Mouse (Mus musculus) midbrain, embryonic 11.5 days (tissue): ENCODE data around the gene Taar7f. TPM values are rescaled to one million over a fixed set of nuclear protein-coding genes. Genes with fewer than 3 reads are reported as not detected.
A peak's percentile ranks its signal among the peaks of the same experiment; 100 is the strongest.
"Not testable (repeated sequence)": the region's sequence is repeated elsewhere in the genome, so short reads cannot be mapped to it uniquely, and the experiment has no call there.

Experiments
- ATAC-seq: fragments of 200-750 bp; cut with Nextera tagmentation; 2 replicates; pipeline ENCODE4 v1.8.0; 2017; ENCODE audit warnings: moderate TSS enrichment, moderate library complexity; ENCODE audit not compliant: low FRiP score
- DNase-seq: peaks from one replicate; pipeline ENCODE4 v3.0.0; 2015; ENCODE audit warnings: low spot score; ENCODE audit errors: missing footprints
- H3K27ac ChIP-seq: fragments of 300-500 bp; sonication (generic); 2 replicates; pipeline ENCODE4 v1.5.1; 2014; ENCODE audit warnings: low read depth, low read length
- H3K27me3 ChIP-seq: fragments of 300-500 bp; sonication (generic); 2 replicates; pipeline ENCODE4 v1.6.1; 2014; ENCODE audit warnings: mild to moderate bottlenecking, low read length, moderate library complexity, mixed read lengths; ENCODE audit not compliant: control insufficient read depth, insufficient read depth
- H3K36me3 ChIP-seq: fragments of 300-500 bp; sonication (generic); 2 replicates; pipeline ENCODE4 v1.6.1; 2014; ENCODE audit warnings: mild to moderate bottlenecking, low read length, moderate library complexity, mixed read lengths; ENCODE audit not compliant: control insufficient read depth, insufficient read depth
- H3K4me1 ChIP-seq: fragments of 300-500 bp; sonication (generic); 2 replicates; pipeline ENCODE4 v1.6.1; 2014; ENCODE audit warnings: low read length; ENCODE audit not compliant: control insufficient read depth, insufficient read depth
- H3K4me2 ChIP-seq: fragments of 300-500 bp; sonication (generic); 2 replicates; pipeline ENCODE4 v1.6.1; 2014; ENCODE audit warnings: mild to moderate bottlenecking, moderate library complexity
- H3K4me3 ChIP-seq: fragments of 300-500 bp; sonication (generic); 2 replicates; pipeline ENCODE4 v1.5.1; 2014; ENCODE audit warnings: low read depth, low read length
- H3K9ac ChIP-seq: fragments of 300-500 bp; sonication (generic); 2 replicates; pipeline ENCODE4 v1.6.1; 2014; ENCODE audit warnings: low read length
- H3K9me3 ChIP-seq: fragments of 300-500 bp; sonication (generic); 2 replicates; pipeline ENCODE4 v1.6.1; 2016; ENCODE audit warnings: low read length; ENCODE audit not compliant: control insufficient read depth
- WGBS: fragments of 180-500 bp; shearing (Covaris S2); extraction: QIAGEN DNeasy Blood & Tissue Kit; methylation state at CpG from one replicate; pipeline ENCODE4 v1.1.7; 2014; 5-methylcytosine and 5-hydroxymethylcytosine counted together
- polyA plus RNA-seq: library from polyadenylated mRNA; unstranded; fragments of >200 nt; fragmentation: Nextera tagmentation; extraction: Ambion mirVana; gene quantifications from 2 replicates; pipeline ENCODE4 v1.2.1, GENCODE M21; 2014

The Taar7f gene
- polyA plus RNA-seq, 1 experiment from 2014 or later = not detected

DNA sequence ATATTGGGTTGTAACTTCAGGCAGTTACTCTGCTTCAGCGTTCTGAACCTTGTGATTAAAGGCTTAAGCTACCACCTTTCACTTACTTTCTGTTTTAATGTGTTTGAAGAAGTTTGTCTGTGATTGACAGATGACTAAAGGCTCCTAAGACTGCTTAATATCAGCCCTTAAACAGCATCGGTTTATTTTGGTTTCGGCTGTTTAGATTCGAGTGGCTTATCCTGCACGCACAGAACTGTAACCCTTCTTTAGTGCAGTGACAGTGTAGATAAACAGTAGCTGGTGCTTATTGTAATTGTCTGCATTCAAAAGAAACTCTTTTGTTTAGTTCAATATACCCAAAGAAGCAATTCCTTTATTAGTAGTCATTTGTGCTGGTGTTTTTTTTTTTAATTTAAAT is 2.7 kb downstream of the Taar7f start:
- no peaks in the 10 kb centered on the region for H3K4me1 ChIP-seq
- no peaks in the 10 kb centered on the region for H3K27me3 ChIP-seq
- H3K36me3 ChIP-seq = no peaks in the 10 kb centered on the region
- DNase-seq = no peak
- no peaks in the 10 kb centered on the region for H3K9me3 ChIP-seq
- no peak overlapping the region for H3K27ac ChIP-seq
- H3K4me2 ChIP-seq = no peak overlapping the region
- no peak for ATAC-seq
- no peak overlapping the region for H3K9ac ChIP-seq
- 83% methylated on average over 5 of the region's 5 CpGs for WGBS
- no peak overlapping the region for H3K4me3 ChIP-seq

DNA sequence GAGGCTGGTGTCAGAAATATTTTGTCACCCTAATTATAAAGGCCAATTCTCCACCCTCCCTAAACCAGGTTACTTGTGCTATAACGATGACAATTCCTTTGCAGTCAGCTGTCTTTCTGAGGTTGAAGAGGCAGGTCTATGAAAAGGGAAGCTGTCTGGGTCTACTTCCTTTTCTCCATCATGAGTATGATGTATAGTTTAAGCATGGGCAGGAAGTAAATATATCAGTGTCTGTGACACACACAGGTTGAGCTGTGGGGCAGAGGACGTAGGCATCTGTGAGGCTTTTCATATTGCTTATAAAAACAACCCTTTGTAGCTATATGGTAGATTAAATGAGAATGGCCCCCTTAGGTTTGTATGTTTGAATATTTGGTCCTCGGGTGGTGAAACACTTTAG is 9.7 kb downstream of the Taar7f start:
- H3K4me2 ChIP-seq = no peak overlapping the region
- 91% methylated on average over 3 of the region's 3 CpGs for WGBS
- no peaks in the 10 kb centered on the region for H3K36me3 ChIP-seq
- DNase-seq (no peak), ATAC-seq (no peak)
- no peaks in the 10 kb centered on the region for H3K4me1 ChIP-seq
- no peak overlapping the region for H3K27ac ChIP-seq
- no peak overlapping the region for H3K4me3 ChIP-seq
- no peaks in the 10 kb centered on the region for H3K27me3 ChIP-seq
- H3K9ac ChIP-seq = no peak overlapping the region
- no peaks in the 10 kb centered on the region for H3K9me3 ChIP-seq

DNA sequence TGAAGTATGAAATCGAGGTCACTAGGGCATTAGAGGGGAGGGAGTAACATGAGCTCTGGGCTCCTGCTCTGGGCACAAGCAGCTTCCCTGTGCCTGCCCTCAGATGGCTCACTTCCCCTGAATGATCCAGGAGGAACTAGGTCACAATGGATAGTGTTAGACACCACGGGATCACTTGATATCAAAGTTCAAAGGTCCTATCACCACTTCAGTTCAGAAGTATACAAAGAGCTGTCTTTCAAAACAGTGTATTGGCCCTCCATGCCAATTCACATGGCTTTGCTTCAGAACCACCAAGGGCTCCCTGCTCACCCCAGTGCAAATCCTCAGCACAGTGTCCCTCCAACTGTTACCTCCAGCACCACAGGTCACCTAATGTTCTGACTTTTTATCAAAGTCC is 25.4 kb downstream of the Taar7f start:
- 54% methylated on average over 2 of the region's 2 CpGs for WGBS
- not testable (repeated sequence) for H3K27me3 ChIP-seq, H3K4me2 ChIP-seq, H3K9ac ChIP-seq, H3K27ac ChIP-seq, ATAC-seq, H3K4me1 ChIP-seq, H3K36me3 ChIP-seq, H3K4me3 ChIP-seq, H3K9me3 ChIP-seq, DNase-seq

DNA sequence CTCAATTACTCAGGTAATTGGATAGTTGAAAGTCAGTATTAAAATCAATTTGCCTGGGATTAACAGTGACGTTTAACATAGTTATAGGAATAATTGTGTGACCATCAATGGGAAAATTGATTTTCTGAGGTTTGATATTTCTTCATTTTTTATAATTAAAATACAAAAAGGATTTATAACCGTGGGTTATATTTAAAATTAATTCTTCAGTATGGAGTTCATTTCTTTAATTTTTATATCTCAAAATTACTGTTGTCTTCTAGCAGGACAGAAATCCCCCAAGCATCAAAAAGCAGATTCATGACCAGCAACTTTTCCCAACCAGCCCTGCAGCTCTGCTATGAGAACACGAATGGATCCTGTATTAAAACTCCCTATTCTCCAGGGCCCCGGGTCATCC is 26.9 kb downstream of the Taar7f start, which contains the start of gene Taar8a:
Taar8a (plus strand) TSS at position 301 of the 400 bp plus-strand sequence.
- not testable (repeated sequence) for H3K36me3 ChIP-seq, H3K4me2 ChIP-seq, ATAC-seq, H3K4me1 ChIP-seq, H3K9me3 ChIP-seq, H3K4me3 ChIP-seq, H3K27ac ChIP-seq, DNase-seq, H3K9ac ChIP-seq, H3K27me3 ChIP-seq
- WGBS = 84% methylated on average over 2 of the region's 4 CpGs

DNA sequence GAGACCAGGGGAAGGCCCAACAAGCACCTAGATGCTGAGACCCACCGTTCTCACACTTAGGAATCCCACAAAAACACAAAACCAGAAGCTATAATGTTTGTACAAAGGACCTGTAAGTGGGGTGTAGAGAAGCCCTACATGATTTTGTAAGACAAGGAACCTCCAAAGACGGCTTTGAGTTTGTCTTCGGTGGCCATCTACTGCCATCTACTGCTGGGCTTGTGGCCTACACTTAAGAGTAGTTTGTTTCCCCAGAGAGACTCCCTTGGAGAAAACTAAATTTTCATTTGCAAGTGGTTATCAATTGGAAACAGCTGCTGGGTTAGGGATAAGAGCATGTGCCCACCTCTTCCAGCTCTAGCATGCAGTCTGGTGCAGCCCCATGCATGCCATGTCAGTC is 30.9 kb downstream of the Taar7f start:
- ATAC-seq (0 out of 2 replicates have a peak, but pooled peaks have one; percentile 14), DNase-seq (no peak)
- H3K9ac ChIP-seq = no peak overlapping the region
- H3K4me1 ChIP-seq = no peaks in the 10 kb centered on the region
- no peak overlapping the region for H3K4me2 ChIP-seq
- no peaks in the 10 kb centered on the region for H3K36me3 ChIP-seq
- H3K27ac ChIP-seq = no peak overlapping the region
- no peak overlapping the region for H3K4me3 ChIP-seq
- WGBS = 52% methylated on average over 3 of the region's 3 CpGs
- no peaks in the 10 kb centered on the region for H3K9me3 ChIP-seq
- no peaks in the 10 kb centered on the region for H3K27me3 ChIP-seq

DNA sequence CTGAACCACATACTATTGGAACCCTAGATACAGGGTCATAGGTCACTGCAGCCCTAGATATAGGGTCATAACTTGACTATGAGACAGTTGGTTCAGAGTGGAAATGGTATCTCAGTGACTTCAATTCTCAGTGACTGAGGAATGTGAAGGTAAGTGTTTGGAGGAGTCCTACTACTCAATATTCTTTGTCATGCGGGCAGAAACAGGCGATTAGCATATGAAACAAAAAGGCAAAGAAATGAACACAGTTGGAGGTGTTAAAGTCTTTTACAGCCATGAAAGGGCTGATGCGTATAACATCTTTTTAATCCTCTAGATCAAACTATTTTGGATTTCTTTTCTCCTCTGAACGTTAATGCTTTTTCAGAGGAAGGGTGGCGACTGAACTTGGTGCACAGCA is 36.6 kb downstream of the Taar7f start:
- Histone ChIP-seq H3K9ac (no peak overlapping the region), H3K9me3 (no peaks in the 10 kb centered on the region), H3K36me3 (no peaks in the 10 kb centered on the region), H3K4me2 (no peak overlapping the region), H3K27me3 (no peaks in the 10 kb centered on the region), H3K4me3 (no peak overlapping the region), H3K27ac (no peak overlapping the region), H3K4me1 (no peaks in the 10 kb centered on the region)
- ATAC-seq = no peak
- no peak for DNase-seq
- WGBS = 54% methylated on average over 5 of the region's 5 CpGs

GRCm38 (mm10) chr10:24086555-24086954 is 37.2 kb downstream of the Taar7f start:
- Histone ChIP-seq H3K4me1 (no peaks in the 10 kb centered on the region), H3K9ac (no peak overlapping the region), H3K36me3 (no peaks in the 10 kb centered on the region), H3K9me3 (no peaks in the 10 kb centered on the region), H3K4me2 (no peak overlapping the region), H3K4me3 (no peak overlapping the region), H3K27me3 (no peaks in the 10 kb centered on the region), H3K27ac (no peak overlapping the region)
- DNase-seq (no peak), ATAC-seq (no peak)
- 79% methylated on average over 5 of the region's 5 CpGs for WGBS

- H3K4me2 ChIP-seq = no peak overlapping the region
- DNase-seq (no peak), ATAC-seq (no peak)
- H3K9me3 ChIP-seq = no peaks in the 10 kb centered on the region
- 79% methylated on average over 2 of the region's 2 CpGs for WGBS
- H3K4me1 ChIP-seq = no peaks in the 10 kb centered on the region
- no peak overlapping the region for H3K4me3 ChIP-seq
- no peaks in the 10 kb centered on the region for H3K36me3 ChIP-seq
- H3K27ac ChIP-seq = no peak overlapping the region
- no peaks in the 10 kb centered on the region for H3K27me3 ChIP-seq
- H3K9ac ChIP-seq = no peak overlapping the region
Observed at GRCm38 (mm10) chr10:24087168-24087567, 37.9 kb downstream of the Taar7f start.

- Histone ChIP-seq H3K36me3 (no peaks in the 10 kb centered on the region), H3K9ac (no peak within 1 kb of the TSS), H3K27me3 (no peaks in the 10 kb centered on the region), H3K4me1 (no peaks in the 10 kb centered on the region), H3K4me2 (no peak within 1 kb of the TSS), H3K9me3 (no peaks in the 10 kb centered on the region), H3K27ac (no peak within 1 kb of the TSS), H3K4me3 (no peak within 1 kb of the TSS)
- 78% methylated on average over 2 of the region's 2 CpGs for WGBS
- no peak for DNase-seq
- no peak for ATAC-seq
Observed at GRCm38 (mm10) chr10:24092194-24092593, 42.9 kb downstream of the Taar7f start, which contains the start of gene Taar8b. TSS of gene Taar8b (minus strand) at chr10:24092294.

GRCm38 (mm10) chr10:24097010-24097409 is 47.7 kb downstream of the Taar7f start:
- not testable (repeated sequence) for ATAC-seq, H3K4me2 ChIP-seq, H3K36me3 ChIP-seq, H3K4me3 ChIP-seq, H3K27me3 ChIP-seq, DNase-seq, H3K27ac ChIP-seq, H3K9me3 ChIP-seq, H3K9ac ChIP-seq, H3K4me1 ChIP-seq
- 75% methylated on average over 2 of the region's 2 CpGs for whole genome bisulfite sequencing
